In the genomic region with DNA sequence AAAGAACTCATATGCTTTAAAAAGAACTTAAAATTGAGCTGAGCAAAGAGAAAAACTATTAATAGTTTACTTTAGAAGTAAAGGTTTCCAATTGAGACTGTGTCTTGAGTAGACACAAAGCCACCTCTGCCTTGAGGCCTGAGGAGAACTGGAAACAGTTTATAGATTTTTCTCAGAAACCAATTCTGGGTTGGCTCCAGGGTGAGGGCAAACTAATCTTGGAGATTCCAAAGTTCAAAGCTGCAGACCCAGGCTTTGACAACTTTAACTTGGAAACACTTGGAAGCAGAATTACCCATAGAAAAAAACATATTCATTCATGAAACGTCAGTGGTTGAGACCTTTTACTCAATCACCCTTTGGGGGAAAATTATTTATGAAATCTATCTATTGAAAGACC, we compare ENCODE assay signal across 27 mouse cellular contexts.
"Had no signal": no experiment of that assay in that cellular context is flagged by ENCODE, and none has a peak within 500 bp of the region (broad histone marks: within the 10 kb centered on the region; RNA-seq: fewer than 3 reads in every experiment).

No protein-coding gene starts in this region.

- H3K27ac ChIP-seq: embryonic facial prominence, embryonic 10.5 days; embryonic facial prominence, embryonic 12.5 days; embryonic facial prominence, embryonic 13.5 days; embryonic facial prominence, embryonic 15.5 days; forebrain, embryonic 10.5 days; forebrain, embryonic 12.5 days; forebrain, embryonic 13.5 days; forebrain, embryonic 15.5 days; gastrocnemius, adult 2 months; heart, adult 2 months had no signal

- H3K4me1 ChIP-seq: embryonic facial prominence, embryonic 10.5 days; embryonic facial prominence, embryonic 12.5 days; embryonic facial prominence, embryonic 15.5 days had no signal

- H3K9ac ChIP-seq: embryonic facial prominence, embryonic 12.5 days; embryonic facial prominence, embryonic 13.5 days; embryonic facial prominence, embryonic 15.5 days; forebrain, embryonic 12.5 days; forebrain, embryonic 13.5 days; forebrain, embryonic 15.5 days; forebrain, postnatal 0 days had no signal

- H3K36me3 ChIP-seq: embryonic facial prominence, embryonic 10.5 days; embryonic facial prominence, embryonic 12.5 days; embryonic facial prominence, embryonic 13.5 days; embryonic facial prominence, embryonic 15.5 days; forebrain, embryonic 10.5 days; forebrain, embryonic 12.5 days; forebrain, embryonic 15.5 days had no signal

- H3K27me3 ChIP-seq: embryonic facial prominence, embryonic 12.5 days; embryonic facial prominence, embryonic 13.5 days; embryonic facial prominence, embryonic 15.5 days; forebrain, embryonic 12.5 days; forebrain, embryonic 13.5 days; forebrain, embryonic 15.5 days had no signal

- DNase-seq: cerebellum, adult 2 months; cerebellum, adult 8-10 months; cerebellum, adult 9-10 months; cerebellum, adult 9-11 months; cerebellum, postnatal 10 days; cerebellum, postnatal 14 days; cerebellum, postnatal 25 days; cerebellum, postnatal 36 days; embryo, embryonic 11 days; forebrain, postnatal 0 days; gastrocnemius, adult 2 months; gastrocnemius, postnatal 10 days; gastrocnemius, postnatal 14 days; gastrocnemius, postnatal 25 days; gastrocnemius, postnatal 36 days; heart, adult 11 months; heart, adult 18-20 months; heart, adult 2 months had no signal

- H3K4me3 ChIP-seq: embryonic facial prominence, embryonic 10.5 days; embryonic facial prominence, embryonic 12.5 days; embryonic facial prominence, embryonic 13.5 days; embryonic facial prominence, embryonic 15.5 days; erythroblast, embryonic 14.5 days; forebrain, embryonic 10.5 days; forebrain, embryonic 12.5 days; forebrain, embryonic 13.5 days; forebrain, embryonic 15.5 days; gastrocnemius, adult 2 months; heart, adult 2 months had no signal
